Mouse (Mus musculus): ENCODE measurements around the gene Ltn1.

The Ltn1 gene

GRCm38 (mm10) chr16:87393813-87394548 lies 38.4 kb downstream of the Ltn1 start:
- DNase-seq (ENCODE audit: low read depth, low spot score): peak; percentile 40

GRCm38 (mm10) chr16:87387444-87387977 lies 44.9 kb downstream of the Ltn1 start:
- no peak for DNase-seq (ENCODE audit: low read depth, low spot score)

- DNase-seq (ENCODE audit: low read depth, low spot score): no peak
Measured at GRCm38 (mm10) chr16:87384366-87384765, 48.0 kb downstream of the Ltn1 start.

GRCm38 (mm10) chr16:87382996-87383395 lies 49.4 kb downstream of the Ltn1 start:
- DNase-seq (ENCODE audit: low read depth, low spot score): no peak

GRCm38 (mm10) chr16:87366445-87366844 lies 66.0 kb downstream of the Ltn1 start:
- no peak for DNase-seq (ENCODE audit: low read depth, low spot score)

GRCm38 (mm10) chr16:87366035-87366434 lies 66.4 kb downstream of the Ltn1 start:
- no peak for DNase-seq (ENCODE audit: low read depth, low spot score)

- no peak for DNase-seq (ENCODE audit: low read depth, low spot score)
Measured at GRCm38 (mm10) chr16:87364231-87364630, 68.2 kb downstream of the Ltn1 start.

- no peak for DNase-seq (ENCODE audit: low read depth, low spot score)
Measured at GRCm38 (mm10) chr16:87360096-87360495, 72.3 kb downstream of the Ltn1 start.

- no peak for DNase-seq (ENCODE audit: low read depth, low spot score)
Measured at GRCm38 (mm10) chr16:87354748-87355147, 77.7 kb downstream of the Ltn1 start.

GRCm38 (mm10) chr16:87354075-87354583 lies 78.3 kb downstream of the Ltn1 start, which contains the start of gene N6amt1:
Gene N6amt1, plus strand, starts transcription at chr16:87354185.
- peak; percentile 86 for DNase-seq (ENCODE audit: low read depth, low spot score)

- no peak for DNase-seq (ENCODE audit: low read depth, low spot score)
Measured at GRCm38 (mm10) chr16:87353605-87354004, 78.8 kb downstream of the Ltn1 start.

GRCm38 (mm10) chr16:87351386-87352105 lies 80.9 kb downstream of the Ltn1 start:
- DNase-seq (ENCODE audit: low read depth, low spot score): no peak

GRCm38 (mm10) chr16:87348133-87348532 lies 84.3 kb downstream of the Ltn1 start:
- no peak for DNase-seq (ENCODE audit: low read depth, low spot score)

GRCm38 (mm10) chr16:87341043-87341572 lies 91.3 kb downstream of the Ltn1 start:
- DNase-seq (ENCODE audit: low read depth, low spot score): no peak

- DNase-seq (ENCODE audit: low read depth, low spot score): no peak
Measured at GRCm38 (mm10) chr16:87334756-87335155, 97.7 kb downstream of the Ltn1 start.

GRCm38 (mm10) chr16:87329986-87330385 lies 102.4 kb downstream of the Ltn1 start:
- DNase-seq (ENCODE audit: low read depth, low spot score): no peak

All from WW6 (cell line).